Mouse (Mus musculus) limb, embryonic 14.5 days (tissue): ENCODE measurements at regions not wholly inside any gene's neighbourhood (a gene's known extent, or its start where the extent isn't known, plus 50 kb on each side); places are given as distances from the start of the nearest gene placed in this dataset.

Experiments
- ATAC-seq: fragments of 200-750 bp; cut with Nextera tagmentation; 2 replicates; pipeline ENCODE4 v1.8.0; 2017; ENCODE audit warnings: low read depth, moderate number of reproducible peaks, moderate TSS enrichment; ENCODE audit not compliant: low FRiP score
- DNase-seq: peaks from one replicate; pipeline ENCODE4 v3.0.0-alpha.2; 2015; ENCODE audit warnings: low spot score
- H3K27ac ChIP-seq: fragments of 300-500 bp; sonication (generic); replicated peaks from 2 replicates; pipeline ENCODE4 v1.5.1; 2014; ENCODE audit warnings: low read depth, mild to moderate bottlenecking, low read length, moderate library complexity, mixed read lengths
- H3K27me3 ChIP-seq: fragments of 300-500 bp; sonication (generic); 2 replicates; pipeline ENCODE4 v1.6.1; 2014; ENCODE audit warnings: low read length, mixed read lengths; ENCODE audit not compliant: control insufficient read depth, insufficient read depth
- H3K36me3 ChIP-seq: fragments of 300-500 bp; sonication (generic); 2 replicates; pipeline ENCODE4 v1.6.1; 2014; ENCODE audit warnings: mild to moderate bottlenecking, low read length, moderate library complexity, mixed read lengths; ENCODE audit not compliant: control insufficient read depth, insufficient read depth
- H3K4me1 ChIP-seq: fragments of 300-500 bp; sonication (generic); 2 replicates; pipeline ENCODE4 v1.6.1; 2014; ENCODE audit warnings: antibody characterized with exemption, low read length, mixed read lengths; ENCODE audit not compliant: control insufficient read depth, insufficient read depth
- H3K4me2 ChIP-seq: fragments of 300-500 bp; sonication (generic); replicated peaks from 2 replicates; pipeline ENCODE4 v1.6.1; 2014; ENCODE audit warnings: low read depth, mild to moderate bottlenecking, low read length, moderate library complexity; ENCODE audit not compliant: severe bottlenecking
- H3K4me3 ChIP-seq: fragments of 300-500 bp; sonication (generic); replicated peaks from 2 replicates; pipeline ENCODE4 v1.5.1; 2014; ENCODE audit warnings: low read length
- H3K9ac ChIP-seq: fragments of 300-500 bp; sonication (generic); 2 replicates; pipeline ENCODE4 v1.6.1; 2014; ENCODE audit warnings: mild to moderate bottlenecking, low read depth, low read length, moderate library complexity; ENCODE audit not compliant: severe bottlenecking
- H3K9me3 ChIP-seq: fragments of 300-500 bp; sonication (generic); 2 replicates; pipeline ENCODE4 v1.6.1; 2016; ENCODE audit warnings: low read length; ENCODE audit not compliant: control insufficient read depth
- POLR2A ChIP-seq: fragments of 200-500 bp; IDR thresholded peaks from 2 replicates; pipeline ENCODE4 v1.8.0; 2012; ENCODE audit warnings: inconsistent platforms, mild to moderate bottlenecking, moderate library complexity, borderline replicate concordance; ENCODE audit not compliant: insufficient read depth, insufficient read length; ENCODE audit errors: extremely low read depth
- WGBS: fragments of 180-500 bp; shearing (Covaris S2); extraction: QIAGEN DNeasy Blood & Tissue Kit; methylation state at CpG from one replicate; pipeline ENCODE4 v1.1.7; 2014; 5-methylcytosine and 5-hydroxymethylcytosine counted together

- no peak for ATAC-seq
- 35% methylated on average over 2 of the region's 2 CpGs for whole genome bisulfite sequencing
- H3K27me3 ChIP-seq: no peaks in the 10 kb centered on the region
Observed at GRCm38 (mm10) chr6:8831204-8831603, 52.9 kb upstream of the Ica1 start.

GRCm38 (mm10) chr6:8832924-8833323 lies 54.6 kb upstream of the Ica1 start:
- TF ChIP-seq POLR2A: no peak
- H3K4me2 ChIP-seq: no peak overlapping the region
- no peak overlapping the region for H3K27ac ChIP-seq
- no peaks in the 10 kb centered on the region for H3K27me3 ChIP-seq
- DNase-seq: no peak
- H3K9ac ChIP-seq: no peak overlapping the region
- H3K36me3 ChIP-seq: no peaks in the 10 kb centered on the region
- ATAC-seq: no peak
- no peaks in the 10 kb centered on the region for H3K9me3 ChIP-seq
- H3K4me3 ChIP-seq: no peak overlapping the region
- WGBS: 86% methylated on average over 1 of the region's 1 CpGs
- H3K4me1 ChIP-seq: no peaks in the 10 kb centered on the region

More at GRCm38 (mm10) chr6:8831204-8831603, 52.9 kb upstream of the Ica1 start:
- Histone ChIP-seq H3K4me1 (no peaks in the 10 kb centered on the region), H3K4me3 (no peak overlapping the region), H3K36me3 (no peaks in the 10 kb centered on the region), H3K27ac (no peak overlapping the region), H3K9ac (no peak overlapping the region), H3K9me3 (no peaks in the 10 kb centered on the region), H3K4me2 (no peak overlapping the region)
- no peak for TF ChIP-seq POLR2A
- DNase-seq: peak; percentile 66

- Histone ChIP-seq H3K4me1 (peaks cover 3% of the 10 kb centered on the region; the same call in 1 of the 2 replicates), H3K9me3 (no peaks in the 10 kb centered on the region), H3K4me2 (no peak overlapping the region), H3K9ac (no peak overlapping the region), H3K4me3 (no peak overlapping the region), H3K27ac (no peak overlapping the region), H3K27me3 (no peaks in the 10 kb centered on the region), H3K36me3 (no peaks in the 10 kb centered on the region)
- ATAC-seq (no peak), DNase-seq (peak; percentile 42)
- no peak for TF ChIP-seq POLR2A
- WGBS: 30% methylated on average over 5 of the region's 5 CpGs
Observed at GRCm38 (mm10) chr6:8853657-8854056, 75.4 kb upstream of the Ica1 start.

GRCm38 (mm10) chr6:8860581-8860980 lies 82.3 kb upstream of the Ica1 start:
- 75% methylated on average over 2 of the region's 2 CpGs for WGBS
- no peaks in the 10 kb centered on the region for H3K36me3 ChIP-seq
- no peak for ATAC-seq
- TF ChIP-seq POLR2A: no peak
- H3K4me2 ChIP-seq: no peak overlapping the region
- no peak overlapping the region for H3K27ac ChIP-seq
- no peaks in the 10 kb centered on the region for H3K9me3 ChIP-seq
- no peak overlapping the region for H3K9ac ChIP-seq
- no peaks in the 10 kb centered on the region for H3K4me1 ChIP-seq
- H3K4me3 ChIP-seq: no peak overlapping the region
- no peaks in the 10 kb centered on the region for H3K27me3 ChIP-seq
- no peak for DNase-seq

GRCm38 (mm10) chr6:8863843-8864620 lies 84.2 kb upstream of the Nxph1 start:
- Histone ChIP-seq H3K27me3 (no peaks in the 10 kb centered on the region), H3K4me2 (no peak overlapping the region), H3K9me3 (no peaks in the 10 kb centered on the region), H3K4me1 (no peaks in the 10 kb centered on the region), H3K9ac (no peak overlapping the region), H3K4me3 (no peak overlapping the region), H3K27ac (no peak overlapping the region), H3K36me3 (no peaks in the 10 kb centered on the region)
- WGBS: 70% methylated on average over 8 of the region's 8 CpGs
- no peak for ATAC-seq
- DNase-seq: no peak
- TF ChIP-seq POLR2A: no peak
